Mouse (Mus musculus): Measurements from ENCODE around the gene Spast.
"Not testable (repeated sequence)": the region's sequence is repeated elsewhere in the genome, so short reads cannot be mapped to it uniquely, and the experiment has no call there.

Gene Spast

DNA sequence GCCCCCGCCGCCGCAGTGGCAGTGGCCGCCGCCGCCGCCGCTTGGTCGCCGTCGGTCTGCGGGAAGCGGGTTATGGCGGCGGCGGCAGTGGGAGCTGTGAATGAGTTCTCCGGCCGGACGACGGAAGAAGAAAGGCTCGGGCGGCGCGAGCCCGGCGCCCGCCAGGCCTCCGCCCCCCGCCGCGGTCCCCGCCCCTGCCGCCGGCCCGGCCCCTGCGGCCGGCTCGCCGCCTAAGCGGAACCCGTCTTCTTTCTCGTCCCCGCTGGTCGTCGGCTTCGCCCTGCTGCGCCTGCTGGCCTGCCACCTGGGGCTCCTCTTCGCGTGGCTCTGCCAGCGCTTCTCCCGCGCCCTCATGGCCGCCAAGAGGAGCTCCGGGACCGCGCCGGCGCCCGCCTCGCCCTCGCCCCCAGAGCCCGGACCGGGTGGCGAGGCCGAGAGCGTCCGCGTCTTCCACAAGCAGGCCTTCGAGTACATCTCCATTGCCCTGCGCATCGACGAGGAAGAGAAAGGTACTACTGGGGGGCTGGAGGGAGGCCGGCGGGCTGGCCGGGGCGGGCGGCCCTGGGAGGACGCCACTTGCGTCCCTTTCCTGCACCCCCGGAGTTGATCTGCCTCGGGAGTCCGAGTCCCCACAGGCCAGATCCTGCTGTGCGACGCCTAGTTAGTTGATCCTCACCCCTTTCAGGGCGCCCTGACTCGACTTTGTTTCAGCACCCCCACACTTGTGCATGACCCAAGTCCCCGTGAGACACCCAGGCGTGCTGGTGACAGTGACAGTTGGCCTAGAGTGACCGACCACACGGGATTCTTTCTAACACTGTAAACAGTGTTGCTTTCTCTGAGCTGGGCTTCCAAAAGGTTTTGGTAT, at the start of gene Spast:
Gene Spast, plus strand, starts transcription at position 51 of the 868 bp plus-strand sequence.
- peak; percentile 38 for DNase-seq (ENCODE audit: low read depth, low spot score)

DNA sequence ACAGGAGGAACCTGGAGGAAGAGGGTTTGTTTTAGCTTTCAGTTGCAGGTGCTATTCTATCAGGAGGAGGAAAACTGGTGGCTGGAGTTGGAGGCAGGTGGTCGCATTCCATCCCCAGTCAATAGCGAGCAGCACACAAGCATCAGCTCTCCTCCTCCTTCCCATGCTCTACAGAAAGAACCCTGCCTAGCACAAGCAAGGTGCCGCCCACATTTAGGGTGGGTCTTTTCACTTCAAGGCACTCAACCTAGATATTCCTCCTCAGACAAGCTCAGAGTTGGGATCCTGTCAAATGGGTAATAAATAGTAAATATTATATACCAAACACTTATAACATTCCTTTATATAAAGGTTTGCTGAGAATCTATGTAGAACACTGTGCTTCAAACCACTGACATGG, 48.6 kb upstream of the Spast start:
- no peak for DNase-seq (ENCODE audit: low read depth, low spot score)

DNA sequence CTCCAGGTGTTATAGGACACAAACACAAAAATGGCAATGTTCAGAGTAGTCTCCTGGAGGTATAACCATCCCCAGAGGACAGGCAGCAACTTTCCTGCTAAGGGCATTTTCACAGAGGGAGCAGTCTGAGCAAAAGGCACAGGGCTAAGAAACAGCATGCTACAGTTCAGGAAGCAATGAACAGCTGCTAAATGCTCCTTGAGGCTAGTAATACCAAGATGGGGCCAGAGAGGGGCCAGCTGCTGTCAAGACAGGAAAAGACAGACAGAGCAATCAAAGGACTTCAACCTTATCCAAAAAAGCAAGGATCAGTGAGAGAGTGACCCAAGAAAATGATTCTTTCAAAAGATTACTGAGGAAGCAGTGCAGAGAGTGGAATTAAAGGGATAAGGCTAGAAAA, 47.9 kb upstream of the Spast start:
- DNase-seq (ENCODE audit: low read depth, low spot score), result no peak

DNA sequence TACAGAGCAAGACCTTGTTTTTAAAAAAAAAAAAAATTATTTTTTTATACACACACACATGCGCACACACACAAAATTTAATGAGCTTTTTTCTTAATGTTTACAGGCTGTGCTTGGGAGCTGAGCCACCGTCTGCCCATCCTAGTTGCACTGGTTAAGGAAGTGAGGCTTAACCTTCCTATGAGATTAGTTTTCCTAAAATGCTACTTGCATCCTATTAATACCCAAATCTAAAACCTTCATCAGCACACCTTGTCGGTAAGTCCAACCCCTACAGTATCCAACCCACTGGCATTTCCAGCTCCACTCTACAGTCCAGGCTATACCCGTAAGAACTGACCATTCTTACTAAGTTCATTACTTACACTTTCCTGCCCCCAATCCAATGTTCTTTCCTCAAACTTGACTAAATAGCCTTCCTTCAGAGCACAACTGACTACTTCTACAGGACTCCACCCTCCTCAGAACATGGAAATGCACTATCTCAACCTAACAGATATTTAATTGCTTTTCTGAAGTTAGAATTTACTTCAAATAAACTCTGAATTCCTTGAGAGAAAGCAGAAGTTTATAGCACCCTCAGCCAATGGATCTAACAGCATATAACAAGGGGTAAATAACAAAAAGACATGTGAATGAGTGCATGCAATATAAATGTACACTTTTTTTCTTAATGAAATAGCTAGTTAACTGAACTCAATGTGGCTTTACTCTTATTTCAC, 47.0 kb upstream of the Spast start:
- DNase-seq (ENCODE audit: low read depth, low spot score), result no peak

DNA sequence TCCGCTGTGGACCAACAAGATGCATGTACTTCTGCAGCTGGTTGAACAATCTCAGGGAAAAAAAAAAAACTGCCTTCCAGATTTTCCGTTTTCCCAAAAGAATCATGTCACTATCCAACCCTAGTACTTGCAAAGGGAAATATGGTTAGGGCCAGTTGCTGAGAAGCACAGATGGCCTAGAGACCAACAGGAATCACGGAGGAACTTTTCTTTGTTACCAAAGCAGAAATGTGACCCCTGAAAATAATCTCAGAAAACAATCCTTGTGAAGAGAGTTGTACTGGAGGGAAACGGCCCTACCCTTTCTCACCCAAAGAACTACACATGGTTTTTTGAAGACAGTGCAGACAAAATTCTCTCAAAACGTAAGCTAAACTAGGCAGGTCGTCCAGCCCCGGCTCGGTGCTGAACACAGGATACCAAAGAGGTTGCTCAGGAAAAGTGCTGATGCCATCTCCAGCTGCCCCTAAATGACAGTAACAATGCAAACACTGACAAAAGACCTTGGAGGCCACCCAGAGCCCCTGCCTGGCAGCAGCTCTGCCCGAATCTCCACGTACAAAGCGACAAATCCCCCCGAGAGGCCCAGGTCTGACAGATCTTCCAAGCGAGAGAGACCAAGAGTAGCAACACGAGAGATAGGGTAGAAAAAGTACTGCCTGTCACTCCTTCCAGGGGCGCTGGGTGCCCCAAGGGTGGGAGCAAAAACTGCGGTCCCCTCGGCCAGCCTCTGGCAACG, 44.9 kb upstream of the Spast start:
- DNase-seq (ENCODE audit: low read depth, low spot score), result no peak

DNA sequence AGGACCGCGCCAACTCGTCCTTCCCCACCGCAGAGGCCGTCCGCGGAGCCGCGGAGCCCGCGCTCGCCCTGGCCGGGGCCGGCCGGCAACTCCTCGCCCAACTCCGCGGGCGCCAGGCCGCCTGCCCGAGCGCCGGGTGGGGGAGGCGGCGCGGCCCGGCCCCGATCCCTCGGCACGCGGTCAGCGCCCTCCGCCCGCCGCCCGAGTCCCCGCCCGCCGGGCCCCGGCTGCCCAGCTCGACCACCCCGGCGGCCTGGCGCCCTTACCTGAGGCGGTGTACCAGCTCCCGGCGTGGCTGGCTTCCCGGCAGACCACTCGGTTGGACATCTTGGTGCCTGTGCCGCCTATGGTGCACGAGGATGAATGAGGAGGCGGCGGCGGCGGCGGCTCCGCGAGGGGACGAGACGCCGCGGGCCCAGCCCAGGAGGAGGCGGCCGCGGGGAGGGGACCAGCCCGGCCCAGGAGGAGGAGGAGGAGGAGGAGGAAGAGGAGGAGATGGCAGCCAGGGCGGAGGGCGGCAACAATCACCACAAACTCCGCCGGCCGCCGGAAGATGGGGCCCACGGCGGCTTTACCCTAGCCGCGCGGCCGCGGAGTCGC, 44.3 kb upstream of the Spast start:
- DNase-seq (ENCODE audit: low read depth, low spot score), result peak; percentile 66

DNA sequence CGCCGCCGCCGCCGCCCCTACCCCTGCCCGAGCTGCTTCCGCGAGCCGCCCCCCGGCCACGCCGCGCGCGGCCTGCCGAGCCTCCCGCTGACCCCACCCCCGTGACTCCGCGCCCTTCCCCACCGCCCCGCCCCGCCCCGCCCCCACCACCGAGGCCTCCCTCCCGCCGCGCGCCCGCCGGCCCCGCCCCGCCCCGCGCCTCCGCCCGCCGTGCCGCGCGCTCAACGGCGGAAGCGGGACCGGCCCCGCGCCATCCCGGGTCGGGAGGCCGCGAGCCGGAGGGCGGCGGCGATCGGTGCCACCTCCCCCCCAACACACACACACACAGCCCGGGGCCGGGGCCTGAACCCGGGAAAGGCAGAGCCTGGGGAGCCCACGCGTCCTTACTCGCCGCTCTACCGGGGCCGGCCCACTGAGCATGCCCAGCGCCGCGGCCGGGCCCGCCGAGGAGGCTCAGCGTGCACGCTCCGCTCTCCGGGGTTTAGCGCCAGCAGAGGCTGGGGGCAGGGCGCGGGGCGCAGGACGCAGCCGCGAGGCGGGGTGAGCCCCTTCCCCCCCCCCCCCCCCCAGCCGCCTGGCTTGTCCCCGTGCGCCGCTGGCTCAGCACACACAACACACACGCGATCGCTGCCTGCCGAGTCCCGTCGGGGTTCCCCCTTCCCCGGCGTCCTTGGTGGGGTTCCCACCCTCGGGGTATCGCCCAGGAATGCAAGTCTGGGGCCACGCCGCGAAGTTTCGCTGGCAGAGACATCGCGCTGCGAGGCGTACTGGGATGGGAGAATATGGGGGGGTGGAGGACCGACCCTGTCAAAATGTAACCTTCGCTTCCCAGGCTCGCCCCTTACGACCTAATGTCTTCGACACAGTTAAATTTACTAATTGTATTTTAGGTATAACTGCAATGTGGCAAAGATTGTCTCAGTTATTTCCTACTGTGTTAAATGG, 43.5 kb upstream of the Spast start, which contains the start of gene Memo1:
Gene Memo1, minus strand, starts transcription at position 496 of the 945 bp plus-strand sequence.
- DNase-seq (ENCODE audit: low read depth, low spot score), result peak; percentile 66

DNA sequence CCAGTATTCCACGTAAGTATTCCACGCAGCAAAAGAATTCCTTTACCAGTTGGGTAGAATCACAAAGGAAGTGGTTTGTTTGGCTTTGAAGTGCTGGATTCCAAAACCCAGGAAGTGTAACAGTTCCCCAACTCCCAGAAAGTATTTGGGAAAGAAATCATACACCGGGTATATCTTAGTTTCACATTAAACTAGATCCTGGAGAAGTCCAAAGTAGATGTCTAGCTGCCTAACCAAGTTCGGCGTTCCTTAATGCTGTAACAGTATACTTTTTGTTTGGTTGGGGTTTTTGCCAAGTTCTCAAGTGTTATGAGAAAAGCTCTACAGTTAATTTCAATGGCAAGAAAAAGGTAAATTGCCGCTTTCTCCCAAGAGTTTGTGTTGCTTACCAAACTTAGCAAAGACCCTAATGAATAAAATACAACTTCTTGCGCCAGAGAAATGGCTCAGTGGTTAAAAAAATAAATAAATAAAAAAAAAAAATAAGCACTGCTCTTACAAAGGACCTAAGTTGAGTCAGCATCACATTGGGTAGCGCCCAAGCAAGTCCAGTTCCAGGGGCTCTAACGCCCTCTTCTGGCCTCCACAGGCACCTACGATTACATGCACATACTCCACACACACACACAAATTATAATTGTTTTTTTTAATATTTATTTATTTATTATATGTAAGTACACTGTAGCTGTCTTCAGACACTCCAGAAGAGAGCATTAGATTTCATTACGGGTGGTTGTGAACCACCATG, 42.5 kb upstream of the Spast start:
- DNase-seq (ENCODE audit: low read depth, low spot score), result peak; percentile 33

DNA sequence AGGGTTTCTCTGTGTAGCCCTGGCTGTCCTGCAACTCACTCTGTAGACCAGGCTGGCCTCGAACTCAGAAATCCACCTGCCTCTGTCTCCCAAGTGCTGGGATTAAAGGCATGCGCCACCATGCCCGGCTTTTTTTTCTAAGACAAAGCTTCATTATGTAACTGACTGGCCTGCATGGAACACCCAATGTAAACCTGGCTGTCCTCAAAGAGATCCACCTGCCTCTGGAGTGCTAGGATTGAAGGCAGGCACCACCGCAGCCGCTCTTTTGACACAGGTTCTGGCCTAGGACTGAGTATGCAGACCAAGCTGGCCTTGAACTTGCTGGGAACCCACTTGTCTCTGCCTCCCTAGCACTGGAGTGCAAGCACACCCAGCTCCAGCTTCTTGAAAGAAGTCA, 41.8 kb upstream of the Spast start:
- not testable (repeated sequence) for DNase-seq (ENCODE audit: low read depth, low spot score)

DNA sequence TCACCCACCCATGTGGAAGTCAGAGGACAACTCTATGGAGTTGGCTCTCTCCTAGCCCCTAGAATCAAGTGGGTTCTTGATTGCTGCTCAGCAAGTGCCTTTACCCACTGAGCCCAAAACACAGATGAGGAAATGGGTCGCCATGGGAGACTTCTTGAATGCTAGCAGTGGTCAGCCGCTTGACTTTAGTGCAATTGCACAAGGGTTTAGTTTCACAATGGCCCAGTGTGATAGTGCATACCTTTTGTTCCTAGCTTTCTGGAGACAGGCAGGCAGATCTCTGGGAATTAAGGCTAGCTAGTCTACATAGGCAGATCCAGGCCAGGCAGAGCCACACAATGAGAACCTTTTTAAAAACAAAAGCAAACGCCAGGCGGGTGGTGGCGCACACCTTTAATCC, 38.7 kb upstream of the Spast start:
- no peak for DNase-seq (ENCODE audit: low read depth, low spot score)

DNA sequence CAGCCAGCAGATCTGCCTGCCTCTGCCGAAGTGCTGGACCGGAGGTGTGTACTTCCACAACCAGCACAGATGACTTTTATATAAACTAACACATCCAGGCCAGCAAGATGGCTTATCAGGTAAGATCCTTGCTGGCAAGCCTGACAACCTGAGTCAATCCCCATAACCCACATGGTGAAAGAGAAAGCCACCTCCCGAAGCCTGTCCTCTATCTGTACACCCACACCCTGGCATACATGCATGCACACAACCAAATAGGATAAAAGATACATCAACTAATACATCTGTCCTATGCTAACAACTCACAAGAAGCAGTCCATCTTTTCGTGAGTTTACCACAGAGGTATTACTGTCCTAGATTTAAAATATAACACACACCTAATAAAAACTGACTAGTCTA, 34.7 kb upstream of the Spast start:
- DNase-seq (ENCODE audit: low read depth, low spot score), result no peak

DNA sequence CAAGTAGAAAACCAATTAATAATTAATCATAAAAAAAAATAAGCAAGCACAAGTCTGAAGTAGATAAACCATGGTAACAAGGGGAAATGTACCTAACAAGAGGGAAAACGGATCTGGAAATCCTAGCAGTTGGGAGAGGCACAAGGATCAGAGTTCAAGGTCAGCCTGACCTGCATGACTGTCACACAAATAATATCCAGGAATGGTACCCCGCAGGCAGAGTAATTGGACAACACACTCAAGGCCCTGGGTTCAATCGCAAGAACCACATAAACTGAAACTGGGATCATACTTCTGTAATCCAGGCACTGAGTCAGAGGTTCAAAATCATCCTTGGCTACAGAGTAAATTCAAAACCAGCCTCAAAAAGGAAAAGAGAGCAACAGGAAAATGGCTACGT, 33.2 kb upstream of the Spast start:
- DNase-seq (ENCODE audit: low read depth, low spot score), result no peak

DNA sequence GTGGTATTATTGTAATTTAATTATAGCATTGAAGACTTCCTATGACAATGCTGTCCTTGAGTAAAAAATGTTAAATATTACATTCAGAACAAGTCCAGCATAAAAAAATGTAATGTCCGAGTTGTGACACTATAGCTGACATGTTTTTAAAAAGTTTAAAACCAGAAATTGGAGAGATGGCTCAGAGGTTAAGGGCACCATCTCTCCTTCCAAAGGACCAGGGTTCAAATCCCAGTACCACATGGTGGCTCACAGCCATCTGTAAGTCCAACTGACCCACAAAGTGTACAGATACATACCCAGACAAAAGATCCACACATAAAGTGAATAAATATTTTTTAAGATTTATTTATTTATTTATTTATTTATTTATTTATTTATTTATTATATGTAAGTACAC, 32.8 kb upstream of the Spast start:
- no peak for DNase-seq (ENCODE audit: low read depth, low spot score)

DNA sequence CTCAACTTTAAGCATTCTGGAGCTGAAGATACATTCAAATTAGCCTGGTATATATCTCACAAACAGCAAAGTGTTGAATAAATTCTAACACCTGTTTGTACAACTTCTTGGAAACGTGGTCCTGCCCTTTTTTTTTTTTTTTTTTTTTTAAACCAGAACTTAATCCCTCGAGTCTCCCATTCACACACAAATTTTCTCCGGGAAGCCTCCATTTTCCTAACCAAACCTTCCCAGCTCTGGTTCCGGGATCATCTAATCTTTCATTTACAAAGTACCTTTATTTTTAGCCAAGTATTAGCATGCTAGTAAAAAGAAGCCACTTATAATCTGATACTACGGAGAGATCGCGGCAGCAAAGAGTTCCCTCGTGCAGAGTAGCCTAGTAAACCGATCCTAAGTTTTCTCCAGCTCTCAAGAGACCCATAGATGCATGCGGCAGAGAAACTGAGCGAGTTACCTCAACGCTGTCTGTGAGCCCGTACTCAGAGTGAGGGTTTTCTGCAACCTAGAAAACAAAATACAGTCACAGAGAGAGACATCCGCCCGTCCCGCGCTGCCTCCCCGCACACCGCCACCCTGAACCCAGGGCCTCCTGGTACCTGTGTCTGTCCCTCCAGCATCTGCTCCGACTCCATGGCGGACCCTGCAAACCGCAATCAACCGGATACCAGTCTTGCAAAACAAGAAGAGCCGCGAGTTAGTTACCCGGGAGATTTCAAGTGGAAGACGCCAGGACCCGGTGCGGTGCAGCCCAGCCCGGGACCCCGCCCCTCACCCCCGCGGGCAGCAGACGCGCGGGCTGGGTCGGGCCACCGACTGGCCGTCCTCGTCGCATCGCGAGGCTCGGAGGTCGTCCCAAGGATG, 23.1 kb upstream of the Spast start:
- DNase-seq (ENCODE audit: low read depth, low spot score), result no peak

DNA sequence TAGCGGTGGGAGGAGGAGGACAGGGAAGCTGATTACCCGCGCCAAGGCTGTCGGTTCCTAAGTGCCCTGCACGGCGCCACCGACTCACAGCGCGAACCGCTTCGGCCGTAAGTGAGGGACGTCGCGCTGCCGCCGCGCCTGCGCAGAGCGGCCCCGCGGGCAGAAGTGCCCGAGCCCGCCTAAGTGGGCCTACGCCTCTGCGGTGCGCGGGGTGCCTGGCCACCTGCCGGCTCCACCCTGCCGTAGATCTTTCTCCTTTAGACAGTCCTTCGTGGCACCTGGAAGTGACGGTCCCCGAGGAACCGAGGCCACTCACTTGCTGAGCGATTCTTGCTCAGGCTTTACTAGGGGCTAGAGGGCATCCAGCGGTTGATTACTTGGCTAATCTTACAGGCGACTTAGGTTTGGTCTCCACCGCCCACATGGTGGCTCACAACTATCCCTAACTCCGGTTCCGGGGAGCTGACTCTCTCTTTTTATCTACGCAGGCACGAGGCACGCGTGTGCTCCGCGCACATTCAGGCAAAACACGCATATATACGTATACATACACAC, 22.4 kb upstream of the Spast start:
- DNase-seq (ENCODE audit: low read depth, low spot score), result peak; percentile 90

DNA sequence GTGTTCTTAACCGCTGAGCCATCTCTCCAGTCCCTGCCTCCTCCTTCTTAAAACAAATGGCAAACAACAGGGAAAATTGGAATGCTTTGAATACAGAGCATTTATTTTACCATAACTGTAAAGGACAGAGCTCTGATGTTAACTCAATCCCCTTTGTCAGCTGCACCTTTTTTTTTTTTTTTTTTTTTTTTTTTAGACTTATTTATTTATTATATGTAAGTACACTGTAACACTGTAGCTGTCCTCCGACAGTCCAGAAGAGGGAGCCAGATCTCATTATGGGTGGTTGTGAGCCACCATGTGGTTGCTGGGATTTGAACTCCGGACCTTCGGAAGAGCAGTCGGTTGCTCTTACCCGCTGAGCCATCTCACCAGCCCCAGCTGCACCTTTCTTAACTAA, 20.1 kb upstream of the Spast start:
- no peak for DNase-seq (ENCODE audit: low read depth, low spot score)

DNA sequence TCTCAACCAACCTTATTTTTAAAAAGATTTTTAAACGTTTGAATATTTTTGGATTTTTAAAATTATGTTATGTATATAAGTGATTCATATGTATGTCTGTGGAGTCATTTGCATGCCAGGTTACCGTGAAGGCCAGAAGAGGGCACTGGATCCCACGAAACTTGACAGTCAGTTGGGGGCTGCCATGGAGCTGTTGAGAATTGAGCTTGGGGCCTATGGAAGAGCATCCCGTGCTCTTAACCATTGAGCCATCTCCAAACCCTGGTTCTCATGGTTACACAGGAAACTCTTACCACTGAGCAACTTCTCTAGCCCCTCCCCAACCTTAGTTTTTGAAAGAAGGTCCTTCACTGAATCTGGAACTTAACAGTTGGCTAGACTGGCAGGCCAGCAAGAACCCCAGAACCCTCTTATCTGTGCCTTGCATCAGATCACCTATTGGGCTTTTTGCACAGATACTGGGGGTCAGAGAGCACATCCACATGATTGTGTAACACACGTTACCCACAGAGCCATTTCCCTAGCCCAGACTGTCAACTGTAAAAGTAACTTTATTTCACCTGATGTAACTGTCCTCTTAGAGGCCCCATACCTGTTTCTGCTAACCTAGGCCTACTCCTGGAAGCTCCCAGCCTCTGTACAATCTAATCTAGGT, 16.3 kb upstream of the Spast start:
- DNase-seq (ENCODE audit: low read depth, low spot score), result no peak

DNA sequence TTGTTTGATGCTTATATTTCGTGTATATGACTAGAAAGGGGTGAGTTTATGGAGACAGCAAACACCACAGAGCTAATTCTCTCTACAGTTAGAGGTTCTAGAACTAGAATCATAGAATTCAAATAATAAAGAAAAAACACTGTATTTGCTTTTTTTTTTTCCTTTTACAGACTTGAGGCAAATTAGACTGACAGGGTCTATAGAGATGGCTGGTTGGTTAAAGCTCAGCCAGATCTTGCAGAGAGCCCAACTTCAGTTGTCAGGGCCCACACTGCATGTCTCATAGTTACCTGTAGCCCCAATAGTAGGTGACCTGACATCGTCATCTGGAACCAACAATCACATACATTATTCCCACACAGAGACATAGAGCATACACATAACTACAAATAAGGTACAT, 14.9 kb upstream of the Spast start, which contains the start of gene Dpy30:
Gene Dpy30, minus strand, starts transcription at position 101 of the 400 bp plus-strand sequence.
- no peak for DNase-seq (ENCODE audit: low read depth, low spot score)
